Mouse (Mus musculus): ENCODE results near the gene Rpl38. TPM values are rescaled to one million over a fixed set of nuclear protein-coding genes. Genes with fewer than 3 reads are reported as not detected.

Gene Rpl38
- polyA plus RNA-seq, 1 experiment from 2014 or later = 920 TPM

- Histone ChIP-seq H3K27me3 (replicated peaks) (peaks cover 22% of the 10 kb centered on the region), H3K4me2 (no peak overlapping the region), H3K9me3 (no peaks in the 10 kb centered on the region), H3K4me1 (peaks cover 6% of the 10 kb centered on the region; the same call in 1 of the 2 replicates), H3K36me3 (no peaks in the 10 kb centered on the region), H3K4me3 (replicated peaks) (no peak overlapping the region), H3K9ac (no peak overlapping the region), H3K27ac (no peak overlapping the region)
- 41% methylated on average over 6 of the region's 6 CpGs for WGBS
- ATAC-seq (ENCODE audit: insufficient read depth, low FRiP score, low read depth) = no peak
These were observed 27.7 kb upstream of the Rpl38 start for GRCm38 (mm10) chr11:114640658-114641057.

- H3K27me3 ChIP-seq (replicated peaks) = peaks cover 22% of the 10 kb centered on the region
- H3K4me3 ChIP-seq (replicated peaks) = no peak overlapping the region
- WGBS = 78% methylated on average over 8 of the region's 8 CpGs
- H3K9me3 ChIP-seq = no peaks in the 10 kb centered on the region
- no peak for ATAC-seq (ENCODE audit: insufficient read depth, low FRiP score, low read depth)
- H3K27ac ChIP-seq = no peak overlapping the region
- H3K9ac ChIP-seq = no peak overlapping the region
- H3K4me1 ChIP-seq = peaks cover 6% of the 10 kb centered on the region; the same call in 1 of the 2 replicates
- H3K36me3 ChIP-seq = no peaks in the 10 kb centered on the region
- no peak overlapping the region for H3K4me2 ChIP-seq
These were observed 27.2 kb upstream of the Rpl38 start for GRCm38 (mm10) chr11:114641136-114641535.

- no peaks in the 10 kb centered on the region for H3K9me3 ChIP-seq
- H3K4me1 ChIP-seq = peaks cover 6% of the 10 kb centered on the region; the same call in 1 of the 2 replicates
- peaks cover 20% of the 10 kb centered on the region; the same call in 1 of the 2 replicates for H3K27me3 ChIP-seq (replicated peaks)
- no peak for ATAC-seq (ENCODE audit: insufficient read depth, low FRiP score, low read depth)
- 58% methylated on average over 12 of the region's 12 CpGs for WGBS
- no peak overlapping the region for H3K4me2 ChIP-seq
- H3K9ac ChIP-seq = no peak overlapping the region
- no peak overlapping the region for H3K27ac ChIP-seq
- H3K4me3 ChIP-seq (replicated peaks) = no peak overlapping the region
- no peaks in the 10 kb centered on the region for H3K36me3 ChIP-seq
These were observed 26.1 kb upstream of the Rpl38 start for GRCm38 (mm10) chr11:114642184-114642583.

DNA sequence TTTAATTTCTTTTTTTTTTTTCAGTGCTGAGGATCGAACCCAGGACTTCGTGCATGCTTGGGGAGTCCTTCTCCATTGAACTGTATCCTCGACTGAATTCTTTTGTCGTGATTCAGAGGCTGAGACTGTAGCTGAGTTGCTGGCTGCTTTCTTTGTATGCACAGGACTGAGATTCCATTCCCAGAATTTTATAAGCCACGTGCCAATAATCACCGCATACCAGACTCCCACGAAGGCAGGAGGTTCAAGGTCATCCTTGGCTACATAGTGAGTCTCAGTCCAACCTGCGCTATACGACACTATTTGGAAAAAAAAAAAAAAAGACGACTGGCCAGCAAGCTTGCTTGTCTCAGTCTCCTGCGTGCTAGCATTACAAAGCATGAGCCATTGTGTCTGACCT lies 25.4 kb upstream of the Rpl38 start:
- no peak overlapping the region for H3K9ac ChIP-seq
- no peak overlapping the region for H3K4me3 ChIP-seq (replicated peaks)
- peaks cover 13% of the 10 kb centered on the region; the same call in 1 of the 2 replicates for H3K27me3 ChIP-seq (replicated peaks)
- WGBS = 64% methylated on average over 11 of the region's 11 CpGs
- H3K27ac ChIP-seq = no peak overlapping the region
- H3K4me2 ChIP-seq = no peak overlapping the region
- ATAC-seq (ENCODE audit: insufficient read depth, low FRiP score, low read depth) = no peak
- H3K9me3 ChIP-seq = no peaks in the 10 kb centered on the region
- H3K4me1 ChIP-seq = peaks cover 6% of the 10 kb centered on the region; the same call in 1 of the 2 replicates
- no peaks in the 10 kb centered on the region for H3K36me3 ChIP-seq

- Histone ChIP-seq H3K4me1 (peaks cover 6% of the 10 kb centered on the region; the same call in 1 of the 2 replicates), H3K4me2 (no peak overlapping the region), H3K9me3 (no peaks in the 10 kb centered on the region), H3K36me3 (no peaks in the 10 kb centered on the region), H3K27ac (no peak overlapping the region), H3K4me3 (replicated peaks) (no peak overlapping the region), H3K9ac (no peak overlapping the region), H3K27me3 (replicated peaks) (peaks cover 8% of the 10 kb centered on the region; the same call in 1 of the 2 replicates)
- 39% methylated on average over 2 of the region's 2 CpGs for WGBS
- ATAC-seq (ENCODE audit: insufficient read depth, low FRiP score, low read depth) = no peak
These were observed 24.2 kb upstream of the Rpl38 start for GRCm38 (mm10) chr11:114644122-114644521.

- Histone ChIP-seq H3K36me3 (no peaks in the 10 kb centered on the region), H3K4me3 (replicated peaks) (no peak overlapping the region), H3K9me3 (no peaks in the 10 kb centered on the region), H3K9ac (no peak overlapping the region), H3K4me2 (no peak overlapping the region), H3K4me1 (peaks cover 3% of the 10 kb centered on the region; the same call in 1 of the 2 replicates), H3K27me3 (replicated peaks) (0 out of 2 replicates have a peak, but pooled peaks cover 3% of the 10 kb centered on the region), H3K27ac (no peak overlapping the region)
- no peak for ATAC-seq (ENCODE audit: insufficient read depth, low FRiP score, low read depth)
- WGBS = 64% methylated on average over 4 of the region's 4 CpGs
These were observed 18.8 kb upstream of the Rpl38 start for GRCm38 (mm10) chr11:114649510-114649909.

GRCm38 (mm10) chr11:114652531-114652930 lies 15.8 kb upstream of the Rpl38 start:
- H3K9ac ChIP-seq = no peak overlapping the region
- no peaks in the 10 kb centered on the region for H3K36me3 ChIP-seq
- H3K9me3 ChIP-seq = no peaks in the 10 kb centered on the region
- peaks cover 8% of the 10 kb centered on the region for H3K4me1 ChIP-seq
- no peak for ATAC-seq (ENCODE audit: insufficient read depth, low FRiP score, low read depth)
- 4% methylated on average over 16 of the region's 16 CpGs for WGBS
- peaks cover 3% of the 10 kb centered on the region; the same call in 1 of the 2 replicates for H3K27me3 ChIP-seq (replicated peaks)
- H3K4me2 ChIP-seq = no peak overlapping the region
- H3K4me3 ChIP-seq (replicated peaks) = no peak overlapping the region
- H3K27ac ChIP-seq = no peak overlapping the region

GRCm38 (mm10) chr11:114653664-114654063 lies 14.7 kb upstream of the Rpl38 start:
- WGBS = 71% methylated on average over 6 of the region's 6 CpGs
- ATAC-seq (ENCODE audit: insufficient read depth, low FRiP score, low read depth) = no peak
- H3K4me1 ChIP-seq = peaks cover 8% of the 10 kb centered on the region
- no peak overlapping the region for H3K27ac ChIP-seq
- H3K9me3 ChIP-seq = no peaks in the 10 kb centered on the region
- H3K36me3 ChIP-seq = no peaks in the 10 kb centered on the region
- no peak overlapping the region for H3K4me2 ChIP-seq
- H3K4me3 ChIP-seq (replicated peaks) = no peak overlapping the region
- H3K9ac ChIP-seq = no peak overlapping the region
- peaks cover 3% of the 10 kb centered on the region; the same call in 1 of the 2 replicates for H3K27me3 ChIP-seq (replicated peaks)

DNA sequence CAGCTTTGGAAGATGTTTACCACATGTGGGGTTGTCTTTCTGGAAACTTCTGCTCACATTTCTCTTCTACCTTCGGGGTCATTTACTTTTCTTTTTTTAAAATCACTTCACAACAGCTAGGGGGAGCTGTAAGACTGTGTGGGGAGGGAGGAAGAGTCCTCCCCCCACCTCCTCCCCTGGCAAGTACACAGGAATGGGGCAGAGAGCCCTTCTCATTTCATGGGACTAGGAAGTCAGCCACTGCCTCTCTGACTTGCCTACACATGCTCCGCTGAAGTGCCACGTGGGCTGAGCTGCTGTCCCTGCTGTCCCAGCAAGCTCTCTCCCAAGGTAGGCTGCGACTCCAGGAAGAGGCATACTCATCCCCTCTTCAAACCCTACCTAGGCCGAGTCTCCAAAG lies 13.8 kb upstream of the Rpl38 start:
- 48% methylated on average over 5 of the region's 5 CpGs for WGBS
- ATAC-seq (ENCODE audit: insufficient read depth, low FRiP score, low read depth) = no peak

GRCm38 (mm10) chr11:114655350-114656008 lies 12.8 kb upstream of the Rpl38 start:
- H3K36me3 ChIP-seq = no peaks in the 10 kb centered on the region
- no peak overlapping the region for H3K9ac ChIP-seq
- no peak overlapping the region for H3K4me3 ChIP-seq (replicated peaks)
- peaks cover 8% of the 10 kb centered on the region for H3K4me1 ChIP-seq
- H3K27me3 ChIP-seq (replicated peaks) = peaks cover 3% of the 10 kb centered on the region; the same call in 1 of the 2 replicates
- H3K9me3 ChIP-seq = no peaks in the 10 kb centered on the region
- no peak for ATAC-seq (ENCODE audit: insufficient read depth, low FRiP score, low read depth)
- no peak overlapping the region for H3K27ac ChIP-seq
- 78% methylated on average over 7 of the region's 7 CpGs for WGBS
- H3K4me2 ChIP-seq = no peak overlapping the region

More for the DNA sequence above, 13.8 kb upstream of the Rpl38 start:
- Histone ChIP-seq H3K9me3 (no peaks in the 10 kb centered on the region), H3K27ac (no peak overlapping the region), H3K4me2 (no peak overlapping the region), H3K4me3 (replicated peaks) (no peak overlapping the region), H3K36me3 (no peaks in the 10 kb centered on the region), H3K4me1 (peaks cover 8% of the 10 kb centered on the region), H3K27me3 (replicated peaks) (peaks cover 3% of the 10 kb centered on the region; the same call in 1 of the 2 replicates), H3K9ac (no peak overlapping the region)

DNA sequence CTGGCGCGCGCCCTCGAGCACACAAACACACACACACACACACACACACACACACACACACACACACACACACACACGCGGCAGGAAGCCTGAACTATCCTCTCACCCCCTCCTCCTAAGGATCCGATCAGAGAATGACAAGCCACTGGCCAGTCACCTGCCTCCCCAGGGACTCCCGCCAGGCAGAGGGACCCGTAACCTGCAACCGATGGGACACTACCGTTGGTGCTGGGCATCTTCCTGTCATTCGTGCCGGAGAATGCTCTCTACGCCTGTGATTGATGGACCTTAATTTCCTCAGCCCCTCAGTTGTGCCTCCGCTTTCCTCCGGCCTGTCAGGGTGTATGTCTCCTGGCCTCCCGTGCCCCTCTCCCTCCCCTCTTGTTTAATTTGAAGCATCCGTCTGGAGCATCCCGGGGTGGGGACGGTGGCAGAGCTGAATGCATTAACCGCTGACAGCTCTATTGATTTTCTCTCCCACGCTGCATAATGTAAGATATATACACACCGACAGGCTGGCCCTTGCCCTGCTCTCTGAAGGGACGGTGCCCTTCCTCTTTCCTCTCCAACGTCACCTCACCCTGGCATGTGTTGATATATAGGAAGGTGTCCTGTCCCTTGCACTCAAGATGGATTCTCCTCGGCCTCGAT lies 11.2 kb upstream of the Rpl38 start:
- H3K9me3 ChIP-seq = no peaks in the 10 kb centered on the region
- 18% methylated on average over 23 of the region's 27 CpGs for WGBS
- no peak overlapping the region for H3K4me2 ChIP-seq
- H3K4me3 ChIP-seq (replicated peaks) = no peak overlapping the region
- peaks cover 3% of the 10 kb centered on the region; the same call in 1 of the 2 replicates for H3K27me3 ChIP-seq (replicated peaks)
- H3K9ac ChIP-seq = no peak overlapping the region
- peaks cover 8% of the 10 kb centered on the region for H3K4me1 ChIP-seq
- H3K27ac ChIP-seq = no peak overlapping the region
- ATAC-seq (ENCODE audit: insufficient read depth, low FRiP score, low read depth) = no peak
- H3K36me3 ChIP-seq = no peaks in the 10 kb centered on the region

DNA sequence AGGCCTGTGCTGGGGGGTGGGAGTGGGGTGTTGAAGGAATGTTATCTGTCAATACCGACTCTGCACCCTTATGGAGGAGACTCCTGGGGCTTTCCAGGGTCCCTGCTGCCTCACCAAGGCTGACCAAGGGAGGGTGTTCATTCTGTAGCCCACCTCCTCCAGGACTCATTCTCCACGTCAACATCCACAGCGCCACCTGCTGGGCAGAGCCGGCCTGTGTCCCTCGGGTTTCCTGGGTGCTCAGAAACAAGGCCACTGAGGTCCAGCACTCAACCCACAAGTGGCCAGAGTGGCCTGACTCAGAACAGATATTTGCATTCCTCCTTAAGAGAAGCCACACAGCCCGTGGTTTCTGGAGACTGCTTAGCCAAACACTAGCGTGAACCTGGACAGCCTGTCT lies 10.6 kb upstream of the Rpl38 start:
- Histone ChIP-seq H3K27ac (no peak overlapping the region), H3K36me3 (no peaks in the 10 kb centered on the region), H3K4me1 (peaks cover 6% of the 10 kb centered on the region), H3K9me3 (no peaks in the 10 kb centered on the region), H3K4me2 (no peak overlapping the region), H3K4me3 (replicated peaks) (no peak overlapping the region), H3K27me3 (replicated peaks) (peaks cover 3% of the 10 kb centered on the region; the same call in 1 of the 2 replicates), H3K9ac (no peak overlapping the region)
- 15% methylated on average over 7 of the region's 7 CpGs for WGBS
- no peak for ATAC-seq (ENCODE audit: insufficient read depth, low FRiP score, low read depth)
